ENCODE assay signal across 14 mouse cellular contexts in the genomic region with DNA sequence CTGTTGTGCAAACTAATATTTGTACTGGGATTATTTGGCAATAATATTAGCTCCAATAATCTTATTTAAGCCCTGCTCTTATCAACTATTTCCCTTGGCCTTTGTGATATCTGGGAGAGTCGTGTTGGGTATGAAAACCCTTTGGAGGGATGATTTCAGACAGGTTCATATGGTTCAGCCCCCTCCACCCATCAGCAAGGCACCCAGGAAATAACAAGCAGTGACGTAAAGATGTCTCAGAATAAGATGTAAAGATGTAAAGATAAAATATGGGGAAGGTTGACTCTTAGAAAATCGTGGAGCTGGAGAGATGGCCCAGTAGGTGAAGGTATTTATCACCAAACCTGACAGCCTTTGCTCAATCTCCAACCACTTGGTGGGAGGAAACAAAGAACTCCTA. TPM values are rescaled to one million over a fixed set of nuclear protein-coding genes. Genes with fewer than 3 reads are reported as not detected.
"Had no signal": no experiment of that assay in that cellular context is flagged by ENCODE, and none has a peak within 500 bp of the region (broad histone marks: within the 10 kb centered on the region; RNA-seq: fewer than 3 reads in every experiment).

No protein-coding gene starts in this region.

- H3K27ac ChIP-seq: limb, embryonic 13.5 days; liver, embryonic 14.5 days; midbrain, embryonic 13.5 days; stomach, embryonic 15.5 days had no signal

- H3K36me3 ChIP-seq: limb, embryonic 13.5 days; midbrain, embryonic 13.5 days; stomach, embryonic 15.5 days had no signal

- H3K4me3 ChIP-seq: limb, embryonic 13.5 days; midbrain, embryonic 13.5 days; stomach, embryonic 15.5 days had no signal

- H3K9me3 ChIP-seq: limb, embryonic 13.5 days; midbrain, embryonic 13.5 days; stomach, embryonic 15.5 days had no signal

- H3K27me3 ChIP-seq: limb, embryonic 13.5 days; midbrain, embryonic 13.5 days; stomach, embryonic 15.5 days had no signal

- DNase-seq: kidney, postnatal 14 days; left cerebral cortex, postnatal 4 days; lung, adult 18-20 months; right cerebral cortex, postnatal 25 days had no signal

- H3K4me1 ChIP-seq: limb, embryonic 13.5 days; midbrain, embryonic 13.5 days; stomach, embryonic 15.5 days had no signal

- H3K4me2 ChIP-seq: limb, embryonic 13.5 days; midbrain, embryonic 13.5 days; stomach, embryonic 15.5 days had no signal

- ATAC-seq: midbrain, embryonic 13.5 days had no signal

- H3K9ac ChIP-seq: limb, embryonic 13.5 days; liver, embryonic 14.5 days; midbrain, embryonic 13.5 days; stomach, embryonic 15.5 days had no signal

RNA-seq across cellular contexts. Expression of a gene that starts 56.5 kb away (rescaled TPM):
- polyA plus RNA-seq: kidney, embryonic 14.5 days; limb, embryonic 13.5 days; liver, adult 2 months; lung, embryonic 16.5 days; midbrain, embryonic 13.5 days; midbrain, postnatal 0 days; neural tube, embryonic 14.5 days; stomach, embryonic 15.5 days; testis, adult 2 months had no signal
